10 mouse cellular contexts compared by ENCODE assay signal in the genomic region with DNA sequence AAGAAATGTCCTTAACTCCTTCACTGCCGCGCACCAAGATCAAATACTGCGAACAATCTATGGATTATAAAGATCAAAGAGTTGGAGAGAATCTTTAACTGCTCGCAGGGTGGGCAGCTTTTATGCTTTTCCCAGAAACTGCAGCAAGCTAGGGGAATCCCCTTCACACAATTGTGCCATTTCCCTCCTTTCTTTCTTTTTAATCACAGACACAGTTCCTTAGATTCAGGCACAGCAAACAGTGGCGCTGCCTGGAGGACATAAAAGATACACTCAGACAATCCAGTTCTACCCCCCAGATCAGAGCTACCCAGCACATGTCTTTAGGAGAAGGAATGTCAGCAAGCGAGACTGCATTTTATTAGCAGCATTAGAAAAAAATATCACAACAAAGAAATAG.
DNase-seq lines count a peak whose midpoint lies in the region; ATAC-seq lines count a peak whose summit lies in the region.
"Had no signal": no experiment of that assay in that cellular context is flagged by ENCODE, and none has a peak within 500 bp of the region (broad histone marks: within the 10 kb centered on the region; RNA-seq: fewer than 3 reads in every experiment).

No protein-coding gene starts in this region.

- H3K9ac ChIP-seq in kidney, embryonic 15.5 days: no peak overlapping the region
- H3K9ac ChIP-seq in embryonic facial prominence, embryonic 12.5 days: no peak overlapping the region
- no peak overlapping the region; the same call in 1 of the 2 replicates for H3K9ac ChIP-seq in hindbrain, embryonic 13.5 days
- H3K9ac ChIP-seq in midbrain, embryonic 13.5 days (replicated peaks): peak overlapping the region; percentile 51; the same call in 1 of the 2 replicates

- H3K4me2 ChIP-seq in kidney, embryonic 15.5 days: peak overlapping the region; percentile 52
- H3K4me2 ChIP-seq in embryonic facial prominence, embryonic 12.5 days (replicated peaks): peak overlapping the region; percentile 48
- peak overlapping the region; percentile 51 for H3K4me2 ChIP-seq in hindbrain, embryonic 13.5 days
- peak overlapping the region; percentile 66 for H3K4me2 ChIP-seq in midbrain, embryonic 13.5 days (replicated peaks)

- no peaks in the 10 kb centered on the region for H3K27me3 ChIP-seq in kidney, embryonic 15.5 days
- no peaks in the 10 kb centered on the region for H3K27me3 ChIP-seq in embryonic facial prominence, embryonic 12.5 days
- H3K27me3 ChIP-seq in hindbrain, embryonic 13.5 days: no peaks in the 10 kb centered on the region
- no peaks in the 10 kb centered on the region for H3K27me3 ChIP-seq in midbrain, embryonic 13.5 days
- H3K27me3 ChIP-seq: megakaryocyte, embryonic 14.5 days had no signal

- no peak overlapping the region for H3K27ac ChIP-seq in kidney, embryonic 15.5 days
- H3K27ac ChIP-seq in embryonic facial prominence, embryonic 12.5 days: no peak overlapping the region
- no peak overlapping the region for H3K27ac ChIP-seq in hindbrain, embryonic 13.5 days
- no peak overlapping the region for H3K27ac ChIP-seq in midbrain, embryonic 13.5 days

- no peak for DNase-seq in kidney, adult 9 months
- DNase-seq in spleen, postnatal 36 days (ENCODE audit: low spot score in 2 of 2): no peak
- no peak for DNase-seq in adrenal gland, postnatal 10 days

- no peaks in the 10 kb centered on the region for H3K9me3 ChIP-seq in kidney, embryonic 15.5 days (replicated peaks)
- H3K9me3 ChIP-seq in embryonic facial prominence, embryonic 12.5 days: no peaks in the 10 kb centered on the region
- H3K9me3 ChIP-seq in hindbrain, embryonic 13.5 days: no peaks in the 10 kb centered on the region
- no peaks in the 10 kb centered on the region for H3K9me3 ChIP-seq in midbrain, embryonic 13.5 days
- H3K9me3 ChIP-seq: megakaryocyte, embryonic 14.5 days had no signal

- 0 out of 2 replicates have a peak overlapping the region, but pooled peaks have one; percentile 21 for H3K4me3 ChIP-seq in kidney, embryonic 15.5 days (replicated peaks)
- no peak overlapping the region for H3K4me3 ChIP-seq in embryonic facial prominence, embryonic 12.5 days
- H3K4me3 ChIP-seq in hindbrain, embryonic 13.5 days: peak overlapping the region; percentile 22; the same call in 1 of the 2 replicates
- H3K4me3 ChIP-seq in midbrain, embryonic 13.5 days (replicated peaks): peak overlapping the region; percentile 37
- H3K4me3 ChIP-seq: erythroblast, embryonic 14.5 days had no signal

- 36% methylated on average over 6 of the region's 6 CpGs for WGBS in kidney, embryonic 15.5 days
- 48% methylated on average over 6 of the region's 6 CpGs for WGBS in embryonic facial prominence, embryonic 12.5 days
- 42% methylated on average over 6 of the region's 6 CpGs for WGBS in hindbrain, embryonic 13.5 days
- WGBS in midbrain, embryonic 13.5 days: 9% methylated on average over 6 of the region's 6 CpGs

- H3K4me1 ChIP-seq in kidney, embryonic 15.5 days: peaks cover 10% of the 10 kb centered on the region; the same call in 1 of the 2 replicates
- peaks cover 3% of the 10 kb centered on the region; the same call in 1 of the 2 replicates for H3K4me1 ChIP-seq in embryonic facial prominence, embryonic 12.5 days
- peaks cover 13% of the 10 kb centered on the region for H3K4me1 ChIP-seq in hindbrain, embryonic 13.5 days (replicated peaks)
- peaks cover 22% of the 10 kb centered on the region for H3K4me1 ChIP-seq in midbrain, embryonic 13.5 days (replicated peaks)
- H3K4me1 ChIP-seq: megakaryocyte, embryonic 14.5 days had no signal

- no peaks in the 10 kb centered on the region for H3K36me3 ChIP-seq in kidney, embryonic 15.5 days
- no peaks in the 10 kb centered on the region for H3K36me3 ChIP-seq in embryonic facial prominence, embryonic 12.5 days
- H3K36me3 ChIP-seq in hindbrain, embryonic 13.5 days: no peaks in the 10 kb centered on the region
- no peaks in the 10 kb centered on the region for H3K36me3 ChIP-seq in midbrain, embryonic 13.5 days

- no peak for ATAC-seq in kidney, embryonic 15.5 days (replicated peaks; ENCODE audit: low FRiP score)
- no peak for ATAC-seq in embryonic facial prominence, embryonic 12.5 days (ENCODE audit: insufficient number of reproducible peaks, insufficient read depth, low FRiP score, low TSS enrichment)
- ATAC-seq in hindbrain, embryonic 13.5 days (ENCODE audit: low FRiP score): no peak
- peak; percentile 65; the same call in 1 of the 2 replicates for ATAC-seq in midbrain, embryonic 13.5 days
- no peak for ATAC-seq in erythroid progenitor cell, adult 5-6 weeks (replicated peaks; ENCODE audit: low FRiP score, poor library complexity, severe bottlenecking)
